Mouse (Mus musculus) lung, adult 2 months (tissue): ENCODE measurements at regions not wholly inside any gene's neighbourhood (a gene's known extent, or its start where the extent isn't known, plus 50 kb on each side); places are given as distances from the start of the nearest gene placed in this dataset.

Source experiments
- CTCF ChIP-seq: fragments of 200-500 bp; IDR thresholded peaks from 2 replicates; pipeline ENCODE4 v1.5.1; 2011; ENCODE audit warnings: mild to moderate bottlenecking, low read length, control low read depth; ENCODE audit not compliant: insufficient read depth
- POLR2A ChIP-seq: fragments of 200-500 bp; IDR thresholded peaks from 2 replicates; pipeline ENCODE4 v1.6.1; 2011; ENCODE audit warnings: low read depth, mild to moderate bottlenecking, control low read depth, low read length, borderline replicate concordance; ENCODE audit errors: extremely low read depth

- TF ChIP-seq POLR2A (no peak), CTCF (no peak)
Observed at GRCm38 (mm10) chr5:129409440-129410004, 91.5 kb upstream of the Sfswap start.
